Mouse (Mus musculus) MEL (cell line): ENCODE measurements around the gene Cep85l. TPM values are rescaled to one million over a fixed set of nuclear protein-coding genes. Genes with fewer than 3 reads are reported as not detected.

Source experiments
- DNase-seq: peaks from one replicate; pipeline ENCODE4 v3.0.0; 2011; ENCODE audit warnings: low read depth, low spot score
- H3K27ac ChIP-seq: 2 replicates; pipeline ENCODE4 v1.5.1; 2012; ENCODE audit warnings: low read depth, mild to moderate bottlenecking, control low read depth, low read length, moderate library complexity; ENCODE audit not compliant: control insufficient read depth
- H3K27me3 ChIP-seq, 2 experiments: fragments of 150-350 bp in 1 of 2; sonication (generic) in 1 of 2; 2 replicates each; pipeline ENCODE4 v1.6.1; 2012; ENCODE audit warnings: low read length in 2 of 2, mild to moderate bottlenecking in 2 of 2, improper control_type of control experiment in 1 of 2, moderate library complexity in 1 of 2; ENCODE audit not compliant: insufficient read depth in 2 of 2, control insufficient read depth in 1 of 2
- H3K36me3 ChIP-seq, 2 experiments: 2 replicates each; pipeline ENCODE4 v1.6.1; 2012 to 2014; ENCODE audit warnings: low read length in 2 of 2, improper control_type of control experiment in 1 of 2, inconsistent platforms in 1 of 2, mild to moderate bottlenecking in 1 of 2; ENCODE audit not compliant: insufficient read depth in 2 of 2, control insufficient read depth in 1 of 2
- H3K4me1 ChIP-seq, 2 experiments: fragments of 150-350 bp in 1 of 2; sonication (generic) in 1 of 2; 2 replicates each; pipeline ENCODE4 v1.6.1; 2012; ENCODE audit warnings: low read length in 2 of 2, improper control_type of control experiment in 1 of 2, mild to moderate bottlenecking in 1 of 2; ENCODE audit not compliant: insufficient read depth in 2 of 2, control insufficient read depth in 1 of 2
- H3K4me3 ChIP-seq, 2 experiments: fragments of 150-350 bp in 1 of 2; sonication (generic) in 1 of 2; 2 replicates each; pipeline ENCODE4 v1.5.1; 2012; ENCODE audit warnings: low read depth in 2 of 2, low read length in 2 of 2, mild to moderate bottlenecking in 2 of 2, moderate library complexity in 2 of 2, control low read depth in 1 of 2, improper control_type of control experiment in 1 of 2; ENCODE audit not compliant: control insufficient read depth in 1 of 2, insufficient read depth in 1 of 2
- H3K79me2 ChIP-seq: 2 replicates; pipeline ENCODE4 v1.6.1; 2012; ENCODE audit warnings: mild to moderate bottlenecking, low read length, moderate library complexity; ENCODE audit not compliant: control insufficient read depth, poor library complexity, insufficient read depth
- H3K9ac ChIP-seq: 2 replicates; pipeline ENCODE4 v1.6.1; 2012; ENCODE audit warnings: low read depth, mild to moderate bottlenecking, control low read depth, low read length, moderate library complexity; ENCODE audit not compliant: control insufficient read depth, poor library complexity, severe bottlenecking
- H3K9me3 ChIP-seq: fragments of 150-350 bp; sonication (generic); replicated peaks from 2 replicates; pipeline ENCODE4 v1.6.1; 2012; ENCODE audit warnings: mild to moderate bottlenecking, low read length, improper control_type of control experiment, moderate library complexity; ENCODE audit not compliant: insufficient read depth
- BHLHE40 ChIP-seq: IDR thresholded peaks from 2 replicates; pipeline ENCODE4 v1.6.1; 2012; ENCODE audit warnings: low read depth, mild to moderate bottlenecking, inconsistent platforms, low read length, improper control_type of control experiment, borderline replicate concordance
- CHD1 ChIP-seq: IDR thresholded peaks from 2 replicates; pipeline ENCODE4 v1.6.1; 2012; ENCODE audit warnings: low read depth, mild to moderate bottlenecking, inconsistent platforms, low read length, improper control_type of control experiment
- CHD2 ChIP-seq: IDR thresholded peaks from 2 replicates; pipeline ENCODE4 v1.6.1; 2011; ENCODE audit warnings: low read length, improper control_type of control experiment
- E2F4 ChIP-seq: IDR thresholded peaks from 2 replicates; pipeline ENCODE4 v1.6.1; 2011; ENCODE audit warnings: low read depth, low read length, improper control_type of control experiment, borderline replicate concordance
- ELF1 ChIP-seq: IDR thresholded peaks from 2 replicates; pipeline ENCODE4 v1.6.1; 2014; ENCODE audit warnings: low read depth, mild to moderate bottlenecking, inconsistent platforms, low read length, improper control_type of control experiment, moderate library complexity
- EP300 ChIP-seq, 2 experiments: IDR thresholded peaks; 2 replicates each; pipeline ENCODE4 v1.6.1; 2011; ENCODE audit warnings: improper control_type of control experiment in 2 of 2, low read length in 2 of 2, low read depth in 1 of 2, mild to moderate bottlenecking in 1 of 2
- GABPA ChIP-seq: IDR thresholded peaks from 2 replicates; pipeline ENCODE4 v1.6.1; 2012; ENCODE audit warnings: low read depth, mild to moderate bottlenecking, inconsistent platforms, low read length, improper control_type of control experiment, moderate library complexity
- MAFK ChIP-seq: IDR thresholded peaks from 2 replicates; pipeline ENCODE4 v1.6.1; 2011; ENCODE audit warnings: low read depth, mild to moderate bottlenecking, low read length, improper control_type of control experiment, borderline replicate concordance
- MAX ChIP-seq: IDR thresholded peaks from 2 replicates; pipeline ENCODE4 v1.6.1; 2011; ENCODE audit warnings: low read length, improper control_type of control experiment
- MAZ ChIP-seq: IDR thresholded peaks from 2 replicates; pipeline ENCODE4 v1.6.1; 2012; ENCODE audit warnings: low read depth, mild to moderate bottlenecking, inconsistent platforms, low read length, improper control_type of control experiment
- MYC ChIP-seq: IDR thresholded peaks from 2 replicates; pipeline ENCODE4 v1.6.1; 2011; ENCODE audit warnings: low read depth, mild to moderate bottlenecking, low read length, improper control_type of control experiment, moderate library complexity
- NELFE ChIP-seq: IDR thresholded peaks from 2 replicates; pipeline ENCODE4 v1.6.1; 2011; ENCODE audit warnings: low read depth, low read length, improper control_type of control experiment
- NRF1 ChIP-seq: IDR thresholded peaks from 2 replicates; pipeline ENCODE4 v1.6.1; 2014; ENCODE audit warnings: low read depth, mild to moderate bottlenecking, inconsistent platforms, low read length, improper control_type of control experiment, moderate library complexity; ENCODE audit not compliant: poor library complexity, insufficient read depth, severe bottlenecking
- RCOR1 ChIP-seq: IDR thresholded peaks from 2 replicates; pipeline ENCODE4 v1.6.1; 2012; ENCODE audit warnings: low read depth, mild to moderate bottlenecking, inconsistent platforms, low read length, improper control_type of control experiment
- SMC3 ChIP-seq: IDR thresholded peaks from 2 replicates; pipeline ENCODE4 v1.6.1; 2011; ENCODE audit warnings: low read depth, low read length, improper control_type of control experiment
- TAL1 ChIP-seq: IDR thresholded peaks from 2 replicates; pipeline ENCODE4 v1.6.1; 2012; ENCODE audit warnings: mild to moderate bottlenecking, inconsistent platforms, low read length, moderate library complexity, mixed read lengths
- UBTF ChIP-seq: IDR thresholded peaks from 2 replicates; pipeline ENCODE4 v1.6.1; 2012; ENCODE audit warnings: low read depth, mild to moderate bottlenecking, inconsistent platforms, low read length, improper control_type of control experiment, moderate library complexity, borderline replicate concordance; ENCODE audit not compliant: insufficient read depth
- USF1 ChIP-seq: IDR thresholded peaks from 2 replicates; pipeline ENCODE4 v1.6.1; 2014; ENCODE audit warnings: low read depth, mild to moderate bottlenecking, inconsistent platforms, low read length, improper control_type of control experiment, moderate library complexity
- USF2 ChIP-seq, 2 experiments: IDR thresholded peaks; 2 replicates each; pipeline ENCODE4 v1.6.1; 2011 to 2012; ENCODE audit warnings: improper control_type of control experiment in 2 of 2, low read length in 2 of 2, borderline replicate concordance in 1 of 2, inconsistent platforms in 1 of 2, low read depth in 1 of 2, mild to moderate bottlenecking in 1 of 2; ENCODE audit not compliant: insufficient read depth in 1 of 2
- ZNF384 ChIP-seq: IDR thresholded peaks from 2 replicates; pipeline ENCODE4 v1.6.1; 2012; ENCODE audit warnings: low read depth, mild to moderate bottlenecking, inconsistent platforms, low read length, improper control_type of control experiment
- polyA plus RNA-seq, 2 experiments: library from polyadenylated mRNA; stranded (reverse) in 1 of 2; unstranded in 1 of 2; fragments of >175 nt in 1 of 2; fragments of >200 nt in 1 of 2; gene quantifications; 2 replicates each; pipeline versions ENCODE4 v1.2.1 to v1.2.4; 2012; ENCODE audit warnings: low replicate concordance in 2 of 2, low read depth in 1 of 2; ENCODE audit not compliant: insufficient read length in 2 of 2, insufficient read depth in 1 of 2, missing spikeins in 1 of 2
- total RNA-seq: library from RNA; depleted of rRNA; stranded (reverse); fragments of 300-350 nt; gene quantifications from 2 replicates; pipeline ENCODE4 v1.2.3, GENCODE M21; 2012

Gene Cep85l
- total and polyA plus RNA-seq, 3 experiments: 2.2 to 43.1 (median 3.0) TPM

GRCm38 (mm10) chr10:53378296-53378695 is 1.5 kb downstream of the Cep85l start:
- DNase-seq: no peak
- peaks cover 0 to 7% of the 10 kb centered on the region in 2 experiments; a peak in 2 of 4 replicates for H3K4me1 ChIP-seq
- no peaks in the 10 kb centered on the region for H3K9me3 ChIP-seq
- H3K27ac ChIP-seq: no peak overlapping the region
- H3K36me3 ChIP-seq: peaks cover 0 to 13% of the 10 kb centered on the region in 2 experiments; a peak in 2 of 4 replicates
- TF ChIP-seq BHLHE40 (no peak), EP300 (IDR thresholded peaks at IDR 0.05; ENCODE audit: low read depth in 1 of 2, low read length in 2 of 2) (no peak), ZNF384 (no peak), TAL1 (no peak), RCOR1 (no peak), SMC3 (no peak), ELF1 (no peak)
- peaks cover 6% of the 10 kb centered on the region for H3K79me2 ChIP-seq
- no peak overlapping the region; a peak in 1 of 4 replicates for H3K4me3 ChIP-seq
- H3K27me3 ChIP-seq: no peaks in the 10 kb centered on the region
- peak overlapping the region; percentile 85; the same call in 1 of the 2 replicates for H3K9ac ChIP-seq

- no peak for TF ChIP-seq MAZ
- no peak for TF ChIP-seq CHD2
- TF ChIP-seq MYC: no peak
- no peak for TF ChIP-seq CHD1
- no peak for TF ChIP-seq UBTF
- TF ChIP-seq NELFE: no peak
- no peak for TF ChIP-seq SMC3
- TF ChIP-seq MAX: no peak
- TF ChIP-seq NRF1: no peak
- TF ChIP-seq GABPA: no peak
- no peak for TF ChIP-seq MAFK
- no peak for TF ChIP-seq E2F4
- TF ChIP-seq USF2 (IDR thresholded peaks at IDR 0.05; ENCODE audit: borderline replicate concordance in 1 of 2, insufficient read depth in 1 of 2, low read depth in 1 of 2, low read length in 2 of 2): no peak
- no peak for TF ChIP-seq USF1
- no peak overlapping the region for H3K9ac ChIP-seq
- no peaks in the 10 kb centered on the region for H3K9me3 ChIP-seq
- H3K79me2 ChIP-seq: peaks cover 6% of the 10 kb centered on the region
- peaks cover 0 to 7% of the 10 kb centered on the region in 2 experiments; a peak in 2 of 4 replicates for H3K4me1 ChIP-seq
- no peaks in the 10 kb centered on the region for H3K27me3 ChIP-seq
- peaks cover 0 to 13% of the 10 kb centered on the region in 2 experiments; a peak in 2 of 4 replicates for H3K36me3 ChIP-seq
- no peak for DNase-seq
- H3K4me3 ChIP-seq: no peak overlapping the region
- H3K27ac ChIP-seq: no peak overlapping the region
Measured at GRCm38 (mm10) chr10:53377096-53377495, 2.7 kb downstream of the Cep85l start.
